ENCODE assay signal across 8 mouse cellular contexts in genomic region chr7:118704001-118704850, GRCm38 (mm10). TPM values are rescaled to one million over a fixed set of nuclear protein-coding genes. Genes with fewer than 3 reads are reported as not detected.
DNase-seq lines count a peak whose midpoint lies in the region; ATAC-seq and TF ChIP-seq lines count a peak whose summit lies in the region.

No protein-coding gene starts in this region.

- H3K9ac ChIP-seq in embryonic facial prominence, embryonic 12.5 days = no peak overlapping the region
- peak overlapping the region; percentile 88; the same call in 1 of the 2 replicates for H3K9ac ChIP-seq in neural tube, embryonic 15.5 days (replicated peaks)

- 81% methylated on average over 9 of the region's 9 CpGs for WGBS in embryonic facial prominence, embryonic 12.5 days
- 46% methylated on average over 9 of the region's 9 CpGs for WGBS in large intestine, adult 2 months
- WGBS in neural tube, embryonic 15.5 days = 73% methylated on average over 9 of the region's 9 CpGs

- ATAC-seq in embryonic facial prominence, embryonic 12.5 days (ENCODE audit: insufficient number of reproducible peaks, insufficient read depth, low FRiP score, low TSS enrichment) = no peak
- ATAC-seq in neural tube, embryonic 15.5 days (ENCODE audit: low FRiP score) = no peak

- no peaks in the 10 kb centered on the region for H3K36me3 ChIP-seq in embryonic facial prominence, embryonic 12.5 days
- H3K36me3 ChIP-seq in neural tube, embryonic 15.5 days = 0 out of 2 replicates have a peak, but pooled peaks cover 3% of the 10 kb centered on the region

- peak overlapping the region; percentile 63 for H3K4me2 ChIP-seq in embryonic facial prominence, embryonic 12.5 days (replicated peaks)
- peak overlapping the region; percentile 57 for H3K4me2 ChIP-seq in neural tube, embryonic 15.5 days

- no peaks in the 10 kb centered on the region for H3K9me3 ChIP-seq in embryonic facial prominence, embryonic 12.5 days
- no peaks in the 10 kb centered on the region for H3K9me3 ChIP-seq in neural tube, embryonic 15.5 days (replicated peaks)

- peak overlapping the region; percentile 91 for H3K4me3 ChIP-seq in layer of hippocampus, adult 2 months
- H3K4me3 ChIP-seq in embryonic facial prominence, embryonic 12.5 days = peak overlapping the region; percentile 75
- peak overlapping the region; percentile 75 for H3K4me3 ChIP-seq in neural tube, embryonic 15.5 days (replicated peaks)

- no peak for TF ChIP-seq CTCF in layer of hippocampus, adult 2 months (conservative IDR thresholded peaks at IDR 0.05)

- DNase-seq in layer of hippocampus, adult 2 months (ENCODE audit: low spot score in 2 of 2) = no peak
- no peak for DNase-seq in layer of hippocampus, adult 18-20 months (ENCODE audit: low spot score in 2 of 2)
- peak; percentile 81 for DNase-seq in large intestine, adult 2 months (ENCODE audit: low read depth, low spot score)
- DNase-seq in urinary bladder, postnatal 10 days (ENCODE audit: low spot score) = no peak
- DNase-seq in left cerebral cortex, adult 11 months (ENCODE audit: low spot score) = no peak
- no peak for DNase-seq in cerebellum, postnatal 36 days

- no peaks in the 10 kb centered on the region for H3K27me3 ChIP-seq in embryonic facial prominence, embryonic 12.5 days
- no peaks in the 10 kb centered on the region for H3K27me3 ChIP-seq in neural tube, embryonic 15.5 days (replicated peaks)

- H3K27ac ChIP-seq in layer of hippocampus, adult 2 months = peak overlapping the region; percentile 32; the same call in 1 of the 2 replicates
- H3K27ac ChIP-seq in embryonic facial prominence, embryonic 12.5 days = no peak overlapping the region
- H3K27ac ChIP-seq in neural tube, embryonic 15.5 days (replicated peaks) = peak overlapping the region; percentile 94

- peaks cover 14% of the 10 kb centered on the region for H3K4me1 ChIP-seq in embryonic facial prominence, embryonic 12.5 days
- H3K4me1 ChIP-seq in neural tube, embryonic 15.5 days = peaks cover 32% of the 10 kb centered on the region

RNA-seq across cellular contexts. Expression of gene Gde1, which starts 1.4 kb away (rescaled TPM):
- total RNA-seq in layer of hippocampus, adult 2 months (2021) = 100 to 1,000 TPM; 204 to 214 TPM
- 100 to 1,000 TPM; 198 TPM for total RNA-seq in layer of hippocampus, adult 18-20 months (2021)
- 79.3 and 80.6 TPM in 2 replicates for polyA plus RNA-seq in embryonic facial prominence, embryonic 12.5 days (2016; fragmentation: Nextera tagmentation; extraction: Ambion mirVana)
- polyA plus RNA-seq in large intestine, adult 2 months (2012; rRNA removed) = 36.0 and 74.9 TPM in 2 replicates
- polyA plus RNA-seq in neural tube, embryonic 15.5 days (2015; fragmentation: Nextera tagmentation; extraction: Ambion mirVana) = 210 and 240 TPM in 2 replicates

RNA-seq across cellular contexts. Expression of gene Ccp110, which starts 8.1 kb away (rescaled TPM):
- total RNA-seq in layer of hippocampus, adult 2 months (2021) = 10 to 100 TPM; 41.5 to 50.3 TPM
- total RNA-seq in layer of hippocampus, adult 18-20 months (2021) = 10 to 100 TPM; 45.9 to 51.1 TPM
- polyA plus RNA-seq in embryonic facial prominence, embryonic 12.5 days (2016; fragmentation: Nextera tagmentation; extraction: Ambion mirVana) = 28.1 and 34.3 TPM in 2 replicates
- 1.1 and 1.5 TPM in 2 replicates for polyA plus RNA-seq in large intestine, adult 2 months (2012; rRNA removed)
- polyA plus RNA-seq in neural tube, embryonic 15.5 days (2015; fragmentation: Nextera tagmentation; extraction: Ambion mirVana) = 24.4 and 29.3 TPM in 2 replicates

RNA-seq across cellular contexts. Expression of gene Vps35l, which starts 35.8 kb away (rescaled TPM):
- total RNA-seq in layer of hippocampus, adult 2 months (2021) = 10 to 100 TPM; 58.5 to 65.1 TPM
- 10 to 100 TPM; 58.3 to 62.8 TPM for total RNA-seq in layer of hippocampus, adult 18-20 months (2021)
- polyA plus RNA-seq in embryonic facial prominence, embryonic 12.5 days (2016; fragmentation: Nextera tagmentation; extraction: Ambion mirVana) = 76.5 and 81.1 TPM in 2 replicates
- polyA plus RNA-seq in large intestine, adult 2 months (2012; rRNA removed) = 33.2 and 43.2 TPM in 2 replicates
- polyA plus RNA-seq in neural tube, embryonic 15.5 days (2015; fragmentation: Nextera tagmentation; extraction: Ambion mirVana) = 83.2 and 91.9 TPM in 2 replicates
